Mouse (Mus musculus) c-Kit-negative CD71-positive TER-119-positive erythroid progenitor cells, embryonic 14.5 days (primary cell): Measurements from ENCODE around the gene Ankrd13a.

Source experiments
- DNase-seq: peaks from one replicate; pipeline ENCODE4 v3.0.0-alpha.2; 2013; ENCODE audit warnings: low read depth, low spot score

Gene Ankrd13a

GRCm38 (mm10) chr5:114766686-114767085 lies 7.8 kb upstream of the Ankrd13a start:
- DNase-seq: no peak

- no peak for DNase-seq
These were observed 7.3 kb upstream of the Ankrd13a start for GRCm38 (mm10) chr5:114767185-114767584.

GRCm38 (mm10) chr5:114769786-114770185 lies 4.7 kb upstream of the Ankrd13a start:
- DNase-seq: no peak

- no peak for DNase-seq
These were observed 2.7 kb upstream of the Ankrd13a start for GRCm38 (mm10) chr5:114771796-114772195.

GRCm38 (mm10) chr5:114772456-114773203 lies 1.8 kb upstream of the Ankrd13a start:
- no peak for DNase-seq

GRCm38 (mm10) chr5:114773211-114773710 lies 1.2 kb upstream of the Ankrd13a start:
- DNase-seq: peak; percentile 92

- peak; percentile 42 for DNase-seq
These were observed 697 bp upstream of the Ankrd13a start for GRCm38 (mm10) chr5:114773780-114774179.

- no peak for DNase-seq
These were observed 841 bp downstream of the Ankrd13a start, which contains the start of gene Git2 for GRCm38 (mm10) chr5:114775056-114775979. Gene Git2 (minus strand): TSS chr5:114775517.

GRCm38 (mm10) chr5:114776174-114776573 lies 1.7 kb downstream of the Ankrd13a start:
- no peak for DNase-seq

GRCm38 (mm10) chr5:114779956-114780489 lies 5.5 kb downstream of the Ankrd13a start:
- no peak for DNase-seq

- DNase-seq: no peak
These were observed 6.4 kb downstream of the Ankrd13a start for GRCm38 (mm10) chr5:114780912-114781311.

- DNase-seq: no peak
These were observed 8.5 kb downstream of the Ankrd13a start for GRCm38 (mm10) chr5:114782991-114783390.

GRCm38 (mm10) chr5:114783405-114784163 lies 9.1 kb downstream of the Ankrd13a start:
- DNase-seq: no peak

- DNase-seq: no peak
These were observed 10.2 kb downstream of the Ankrd13a start for GRCm38 (mm10) chr5:114784622-114785165.

- no peak for DNase-seq
These were observed 10.7 kb downstream of the Ankrd13a start for GRCm38 (mm10) chr5:114785196-114785595.

- no peak for DNase-seq
These were observed 18.8 kb downstream of the Ankrd13a start for GRCm38 (mm10) chr5:114793317-114793716.

GRCm38 (mm10) chr5:114794609-114795008 lies 20.1 kb downstream of the Ankrd13a start:
- DNase-seq: no peak

GRCm38 (mm10) chr5:114795231-114795630 lies 20.8 kb downstream of the Ankrd13a start:
- DNase-seq: no peak

- no peak for DNase-seq
These were observed 21.2 kb downstream of the Ankrd13a start for GRCm38 (mm10) chr5:114795653-114796052.

- DNase-seq: no peak
These were observed 22.0 kb downstream of the Ankrd13a start for GRCm38 (mm10) chr5:114796299-114797012.
